Mouse (Mus musculus): ENCODE data around the gene Ccdc188. TPM values are rescaled to one million over a fixed set of nuclear protein-coding genes. Genes with fewer than 3 reads are reported as not detected.

Gene Ccdc188
- total RNA-seq, 2 experiments from 2014 or later, result not detected

DNA sequence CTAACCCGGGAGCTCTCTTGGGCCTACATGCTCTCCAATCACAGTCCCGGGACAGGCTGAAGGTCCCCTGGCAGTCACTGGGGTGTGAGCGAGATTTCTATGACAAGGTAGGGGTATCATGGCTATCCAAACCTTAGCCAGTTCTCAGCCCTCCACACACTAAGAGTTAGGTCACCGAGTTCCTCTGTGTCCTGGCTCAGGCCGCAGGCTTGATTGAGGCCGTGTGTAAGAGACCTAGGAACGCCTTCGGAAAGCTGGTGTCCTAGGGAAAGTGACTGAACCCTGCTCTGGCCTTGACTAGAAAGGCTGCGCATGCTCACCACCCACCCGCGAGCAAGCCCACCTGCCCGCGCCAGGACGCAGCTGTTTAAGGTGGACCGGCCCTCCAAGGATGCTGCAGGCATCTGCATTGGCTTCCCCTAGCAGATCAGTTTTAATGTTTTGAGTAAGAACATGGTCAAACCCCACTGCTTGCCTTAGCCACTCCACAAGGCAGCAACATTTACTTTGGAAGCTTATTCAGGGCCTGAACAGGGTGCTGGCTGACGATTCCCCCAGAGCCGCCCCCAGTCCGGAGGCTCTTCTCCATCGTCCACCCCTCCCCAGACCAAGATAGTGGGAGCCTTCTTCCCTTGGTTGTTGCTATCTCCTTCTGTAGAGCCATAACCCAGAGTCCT, 17.8 kb downstream of the Ccdc188 start:
- DNase-seq, result peak; percentile 59

DNA sequence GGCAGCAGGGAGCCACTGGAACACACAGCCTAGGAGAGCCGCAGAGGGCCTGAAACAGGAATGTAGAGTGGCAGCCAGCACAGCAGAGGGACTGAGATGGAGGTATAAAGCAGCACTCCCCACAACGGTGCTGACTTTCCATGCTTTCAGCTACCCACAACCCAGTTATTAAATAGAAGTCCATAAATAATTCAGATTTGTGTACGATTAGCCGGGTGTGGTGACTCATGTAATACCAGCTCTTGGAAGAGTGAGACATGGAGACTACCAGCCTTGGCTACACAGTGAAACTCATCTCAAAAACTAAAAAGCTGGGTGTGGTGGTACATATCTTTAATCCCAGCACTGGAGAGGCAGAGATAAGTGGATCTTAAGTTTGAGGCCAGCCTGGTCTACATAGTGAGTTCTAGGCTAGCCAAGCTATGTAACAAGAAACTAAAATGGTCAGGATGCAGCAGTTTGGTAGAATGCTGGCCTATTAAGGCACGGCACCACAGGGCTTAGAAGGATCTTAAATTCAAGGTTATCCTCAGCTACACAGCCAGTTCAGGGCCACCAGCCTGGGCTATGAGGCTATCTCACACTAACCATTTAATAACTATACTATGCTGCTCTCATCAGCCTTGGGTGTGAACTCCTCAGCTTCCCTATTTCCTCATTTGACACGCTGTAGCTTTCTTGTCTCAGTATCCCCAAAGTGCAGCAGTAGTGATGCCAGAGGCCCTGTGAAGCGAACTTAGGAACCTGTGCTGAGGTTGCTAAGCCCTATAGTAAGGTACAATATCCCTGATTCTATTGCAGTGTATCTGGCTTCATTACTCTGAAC, 19.2 kb downstream of the Ccdc188 start:
- DNase-seq, result no peak

DNA sequence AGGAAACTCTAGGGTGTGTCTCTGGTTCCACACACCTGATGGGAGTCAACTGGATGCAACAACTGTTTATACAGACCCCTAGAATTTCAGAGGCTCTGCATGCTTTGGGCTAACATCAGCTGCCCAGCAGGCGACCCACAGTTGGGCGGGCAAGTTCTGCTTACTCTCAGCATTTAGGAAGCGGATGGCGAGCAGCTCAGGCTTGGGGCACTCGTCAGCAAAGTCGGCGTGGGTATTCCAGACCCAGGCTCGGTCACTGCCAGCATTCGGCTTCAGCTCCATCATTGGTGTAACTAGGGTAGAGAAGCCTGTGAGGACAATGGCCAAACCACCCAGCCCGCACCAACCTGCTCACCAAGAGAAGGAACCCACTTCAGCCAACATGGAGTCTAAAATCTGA, 23.9 kb downstream of the Ccdc188 start:
- no peak for DNase-seq

- no peak for DNase-seq
These were observed 30.1 kb downstream of the Ccdc188 start for GRCm38 (mm10) chr16:18247521-18248399.

DNA sequence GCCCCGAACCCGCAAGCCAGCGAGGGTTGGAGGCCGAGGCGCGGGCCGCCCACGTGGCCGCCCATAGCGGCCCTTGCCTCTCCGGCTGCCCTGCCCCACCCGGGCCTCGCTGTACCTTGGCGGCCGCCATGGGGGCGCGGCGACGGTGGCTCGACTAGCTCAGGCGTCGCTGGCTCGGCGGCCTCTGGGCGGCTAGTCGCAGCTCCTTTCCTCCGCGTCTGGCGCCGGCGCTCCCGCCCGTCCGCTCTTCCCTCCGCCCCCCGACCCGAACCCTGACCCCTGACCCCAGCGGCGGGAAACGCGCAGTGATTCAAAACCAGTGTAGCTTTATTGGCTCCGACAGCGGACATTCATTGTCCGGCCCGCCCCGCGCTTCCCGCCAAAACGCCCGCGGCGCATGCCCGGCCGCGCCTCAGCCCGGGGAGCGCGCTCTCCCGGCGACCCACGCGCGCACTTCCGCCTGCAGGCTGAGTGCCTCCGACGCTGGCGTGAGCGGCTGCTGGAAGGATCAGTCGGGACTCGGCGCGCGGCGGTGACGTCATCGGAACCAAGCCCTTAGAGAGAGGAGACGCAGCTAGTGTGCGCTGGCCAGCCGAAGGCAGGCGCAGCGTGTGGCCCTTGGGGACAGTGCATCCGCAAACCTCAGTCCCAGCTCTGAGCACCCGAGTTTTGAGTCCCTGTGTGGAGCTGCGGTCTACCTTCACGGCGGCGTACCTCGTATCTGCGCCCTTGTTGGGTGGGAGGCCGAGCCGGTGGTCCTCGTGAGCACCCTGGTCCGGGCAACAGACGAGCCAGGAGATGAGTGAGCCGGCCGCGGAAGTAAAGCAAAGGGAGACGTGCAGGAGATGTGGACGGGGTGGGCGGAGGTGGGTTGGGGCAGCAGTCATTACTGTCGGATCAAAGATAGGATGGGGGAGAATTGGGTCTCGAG, 31.0 kb downstream of the Ccdc188 start, which contains the start of the genes Trmt2a and Ranbp1:
Gene Trmt2a, plus strand, starts transcription at position 247 of the 931 bp plus-strand sequence.
Gene Ranbp1, minus strand, starts transcription at position 300 of the 931 bp plus-strand sequence.
- peak; percentile 99 for DNase-seq

DNA sequence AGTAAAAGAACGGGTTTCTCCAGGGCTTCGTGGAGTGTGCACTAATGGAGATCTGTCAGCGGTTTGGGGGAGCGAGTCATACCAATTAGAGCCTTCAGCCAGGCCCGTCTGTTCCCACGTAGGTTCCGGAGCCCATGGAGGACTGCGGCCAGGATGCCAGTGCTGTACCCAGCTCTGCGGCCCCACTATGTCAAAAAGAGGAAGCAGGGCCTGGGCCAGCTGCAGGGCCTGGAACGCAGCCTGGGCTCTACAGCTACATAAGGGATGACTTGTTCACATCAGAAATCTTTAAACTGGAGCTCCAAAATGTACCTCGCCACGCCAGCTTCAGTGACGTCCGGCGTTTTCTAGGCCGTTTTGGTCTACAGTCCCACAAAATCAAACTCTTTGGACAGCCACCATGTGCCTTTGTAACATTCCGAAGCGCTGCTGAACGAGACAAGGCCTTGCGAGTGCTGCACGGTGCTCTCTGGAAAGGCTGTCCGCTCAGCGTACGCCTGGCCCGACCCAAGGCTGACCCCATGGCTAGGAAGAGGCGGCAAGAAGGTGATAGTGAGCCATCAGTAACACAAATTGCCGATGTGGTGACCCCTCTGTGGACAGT, 31.8 kb downstream of the Ccdc188 start:
- peak; percentile 42 for DNase-seq

- DNase-seq, result no peak
These were observed 32.6 kb downstream of the Ccdc188 start for GRCm38 (mm10) chr16:18250231-18250630.

- no peak for DNase-seq
These were observed 33.4 kb downstream of the Ccdc188 start for GRCm38 (mm10) chr16:18250828-18251790.

- DNase-seq, result no peak
These were observed 35.1 kb downstream of the Ccdc188 start for GRCm38 (mm10) chr16:18252736-18253135.

DNA sequence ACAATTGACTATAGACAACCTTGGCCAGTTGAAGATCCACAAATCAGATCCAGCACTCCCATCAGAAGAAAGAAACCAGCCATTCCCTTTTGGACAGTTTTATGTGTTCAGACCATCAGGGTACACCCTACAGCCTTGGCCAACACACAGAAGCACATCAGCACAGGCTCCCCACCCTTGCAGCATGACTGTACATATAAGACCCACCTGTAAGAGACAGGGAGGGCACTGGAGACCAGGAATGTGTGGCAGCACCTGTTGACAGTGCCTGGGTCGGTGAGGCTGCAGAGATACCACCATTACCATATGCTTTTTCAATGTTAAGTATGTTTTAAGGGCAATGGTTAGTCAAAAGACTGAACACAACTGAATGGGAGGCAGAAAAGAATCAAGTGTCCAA, 36.2 kb downstream of the Ccdc188 start:
- no peak for DNase-seq

- no peak for DNase-seq
These were observed 40.5 kb downstream of the Ccdc188 start, which contains the start of gene Gm49776 for GRCm38 (mm10) chr16:18258221-18258620. Gene Gm49776, minus strand, starts transcription at chr16:18258321.

GRCm38 (mm10) chr16:18265024-18265423, 47.3 kb downstream of the Ccdc188 start:
- no peak for DNase-seq

GRCm38 (mm10) chr16:18268182-18268581, 50.5 kb downstream of the Ccdc188 start:
- no peak for DNase-seq

Other genes with a start within 250 kb of the Ccdc188 start
- under 1 TPM in 1 of 2 experiments, not detected in 1; 0.41 TPM for gene Vpreb2, start 237.5 kb upstream of the Ccdc188 start, total RNA-seq (2021)
- gene Dgcr6, start 165.0 kb upstream of the Ccdc188 start, total RNA-seq (2021), result 10 to 100 TPM; 25.8 to 28.8 TPM
- gene Prodh, start 127.7 kb upstream of the Ccdc188 start, total RNA-seq (2021), result 1 to 10 TPM; 2.6 to 3.8 TPM
- under 1 TPM; 0.38 to 0.52 TPM for gene Rtn4r, start 90.2 kb upstream of the Ccdc188 start, total RNA-seq (2021)
- 10 to 100 TPM; 26.3 to 29.7 TPM for gene Zdhhc8, start 17.3 kb downstream of the Ccdc188 start, total RNA-seq (2021)
- gene Trmt2a, start 30.8 kb downstream of the Ccdc188 start, total RNA-seq (2021), result 10 to 100 TPM; 15.3 to 21.2 TPM
- gene Ranbp1, start 30.9 kb downstream of the Ccdc188 start, total RNA-seq (2021), result 10 to 100 TPM; 52.4 to 72.0 TPM
- not detected for gene Gm49776, start 40.4 kb downstream of the Ccdc188 start, total RNA-seq (2021)
- gene Dgcr8, start 71.4 kb downstream of the Ccdc188 start, total RNA-seq (2021), result 10 to 100 TPM; 23.6 to 33.4 TPM
- 10 to 100 TPM; 11.9 to 12.6 TPM for gene Tango2, start 130.2 kb downstream of the Ccdc188 start, total RNA-seq (2021)
- gene Arvcf, start 130.3 kb downstream of the Ccdc188 start, total RNA-seq (2021), result 10 to 100 TPM; 16.4 to 27.9 TPM
- gene Txnrd2, start 208.5 kb downstream of the Ccdc188 start, total RNA-seq (2021), result 10 to 100 TPM; 12.9 to 13.6 TPM
- 10 to 100 TPM; 44.1 to 47.3 TPM for gene Comt, start 209.0 kb downstream of the Ccdc188 start, total RNA-seq (2021)